Mouse (Mus musculus): ENCODE results near the gene Prl7b1.

The Prl7b1 gene

GRCm38 (mm10) chr13:27610482-27610881 lies at the start of gene Prl7b1:
Prl7b1 (minus strand) TSS chr13:27610582.
- DNase-seq (ENCODE audit: low read depth): no peak

- no peak for DNase-seq (ENCODE audit: low read depth)
Measured at GRCm38 (mm10) chr13:27642393-27642792, 32.0 kb upstream of the Prl7b1 start, which contains the start of gene Prl7a1. Prl7a1 (minus strand) TSS chr13:27642493.

- DNase-seq (ENCODE audit: low read depth): no peak
Measured at GRCm38 (mm10) chr13:27582071-27582470, 28.3 kb downstream of the Prl7b1 start, which contains the start of gene Prl8a1. Prl8a1 (minus strand) TSS chr13:27582171.

- DNase-seq (ENCODE audit: low read depth): no peak
Measured at GRCm38 (mm10) chr13:27564506-27564905, 45.9 kb downstream of the Prl7b1 start, which contains the start of gene Prl8a9. Prl8a9 (minus strand) TSS chr13:27564606.

GRCm38 (mm10) chr13:27553336-27553735 lies 57.0 kb downstream of the Prl7b1 start:
- DNase-seq (ENCODE audit: low read depth): no peak

Data from fibroblast of lung, adult 2 months (primary cell).